ENCODE assay signal across 13 mouse cellular contexts in the genomic region with DNA sequence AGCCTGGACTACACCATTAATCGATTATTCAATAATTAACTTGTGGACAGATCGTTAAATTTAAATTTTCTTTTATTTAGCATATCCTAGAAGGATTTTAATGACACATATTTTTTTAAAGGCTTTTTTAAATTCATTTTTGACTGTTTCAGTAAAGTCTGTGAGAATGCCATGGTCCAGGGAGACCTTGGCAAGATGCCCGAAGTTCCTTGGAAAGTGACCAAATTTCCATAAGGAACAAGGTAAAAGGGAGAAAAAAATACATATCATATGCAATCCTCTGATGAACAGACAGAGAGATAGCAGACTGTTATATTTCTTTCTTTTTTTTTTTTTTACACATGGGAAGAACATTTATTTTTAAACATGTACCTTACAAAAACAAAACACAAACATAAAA.
A peak's percentile ranks its signal among the peaks of the same experiment; 100 is the strongest.
DNase-seq lines count a peak whose midpoint lies in the region.
"Had no signal": no experiment of that assay in that cellular context is flagged by ENCODE, and none has a peak within 500 bp of the region (broad histone marks: within the 10 kb centered on the region; RNA-seq: fewer than 3 reads in every experiment).

No protein-coding gene starts in this region.

- intact Hi-C loops in left cerebral cortex, postnatal 4 days (cut with DNase I): no loop called here
- intact Hi-C loops in left cerebral cortex, postnatal 10 days (cut with DNase I): no loop called here

- peak; percentile 2 for DNase-seq in adrenal gland, adult 2 months
- no peak for DNase-seq in adrenal gland, postnatal 4 days (ENCODE audit: low spot score in 2 of 2)
- DNase-seq in cerebellum, postnatal 10 days: peak; percentile 56 to 57
- DNase-seq in cerebellum, adult 9-11 months: no peak
- DNase-seq in left cerebral cortex, postnatal 4 days: peak; percentile 14
- no peak for DNase-seq in left cerebral cortex, postnatal 10 days (ENCODE audit: extremely low spot score in 1 of 2, low spot score in 2 of 2)
- DNase-seq: cerebellum, adult 2 months; embryo, embryonic 11 days; gastrocnemius, postnatal 25 days; heart, adult 18-20 months; heart, postnatal 10 days; heart, postnatal 36 days; kidney, adult 11 months had no signal

Comparison
In these comparisons a context has a peak if more than half of its experiments do, and no peak if none do; other contexts are left out.
1. DNase-seq: peak in adrenal gland, adult 2 months (single experiment), cerebellum, postnatal 10 days (2 of 2) and left cerebral cortex, postnatal 4 days (single experiment); none in adrenal gland, postnatal 4 days (0 of 2), cerebellum, adult 9-11 months (single experiment) and left cerebral cortex, postnatal 10 days (0 of 2).